Mouse (Mus musculus) c-Kit-negative CD71-positive TER-119-positive erythroid progenitor cells, embryonic 14.5 days (primary cell): ENCODE measurements around the gene Rufy1.
"Not testable (repeated sequence)": the region's sequence is repeated elsewhere in the genome, so short reads cannot be mapped to it uniquely, and the experiment has no call there.

ENCODE experiments used
- DNase-seq: peaks from one replicate; pipeline ENCODE4 v3.0.0-alpha.2; 2013; ENCODE audit warnings: low read depth, low spot score

The Rufy1 gene

GRCm38 (mm10) chr11:50381311-50381710, 49.6 kb downstream of the Rufy1 start:
- no peak for DNase-seq

- DNase-seq = no peak
These were observed 51.7 kb downstream of the Rufy1 start for GRCm38 (mm10) chr11:50379023-50379752.

- DNase-seq = peak; percentile 68
These were observed 52.8 kb downstream of the Rufy1 start for GRCm38 (mm10) chr11:50377892-50378684.

GRCm38 (mm10) chr11:50376911-50377891, 53.7 kb downstream of the Rufy1 start, which contains the start of gene Hnrnph1:
Gene Hnrnph1, plus strand, starts transcription at chr11:50376990.
- peak; percentile 98 for DNase-seq

- no peak for DNase-seq
These were observed 54.7 kb downstream of the Rufy1 start for GRCm38 (mm10) chr11:50376156-50376790.

- DNase-seq = no peak
These were observed 55.5 kb downstream of the Rufy1 start for GRCm38 (mm10) chr11:50375421-50375820.

GRCm38 (mm10) chr11:50374286-50375015, 56.5 kb downstream of the Rufy1 start:
- DNase-seq = no peak

- DNase-seq = no peak
These were observed 57.3 kb downstream of the Rufy1 start for GRCm38 (mm10) chr11:50373621-50374020.

- DNase-seq = no peak
These were observed 57.8 kb downstream of the Rufy1 start for GRCm38 (mm10) chr11:50373086-50373485.

- DNase-seq = no peak
These were observed 59.0 kb downstream of the Rufy1 start for GRCm38 (mm10) chr11:50371911-50372310.

- DNase-seq = no peak
These were observed 59.5 kb downstream of the Rufy1 start for GRCm38 (mm10) chr11:50371399-50371841.

- DNase-seq = no peak
These were observed 60.0 kb downstream of the Rufy1 start for GRCm38 (mm10) chr11:50370969-50371368.

- DNase-seq = no peak
These were observed 61.5 kb downstream of the Rufy1 start for GRCm38 (mm10) chr11:50369360-50369911.

- no peak for DNase-seq
These were observed 63.4 kb downstream of the Rufy1 start for GRCm38 (mm10) chr11:50367531-50367930.

- no peak for DNase-seq
These were observed 65.6 kb downstream of the Rufy1 start for GRCm38 (mm10) chr11:50365322-50365721.

- DNase-seq = peak; percentile 65
These were observed 66.4 kb downstream of the Rufy1 start for GRCm38 (mm10) chr11:50364548-50364947.

- not testable (repeated sequence) for DNase-seq
These were observed 69.6 kb downstream of the Rufy1 start for GRCm38 (mm10) chr11:50361282-50361681.

GRCm38 (mm10) chr11:50358950-50359861, 71.7 kb downstream of the Rufy1 start:
- DNase-seq = no peak

GRCm38 (mm10) chr11:50355395-50355794, 75.5 kb downstream of the Rufy1 start:
- no peak for DNase-seq
